Mouse (Mus musculus) kidney, postnatal 0 days (tissue): ENCODE data around the gene Rhbdl1. TPM values are rescaled to one million over a fixed set of nuclear protein-coding genes. Genes with fewer than 3 reads are reported as not detected.
A peak's percentile ranks its signal among the peaks of the same experiment; 100 is the strongest.

Experiments used
- ATAC-seq: fragments of 200-750 bp; cut with Nextera tagmentation; replicated peaks from 2 replicates; pipeline ENCODE4 v1.8.0; 2017; ENCODE audit warnings: low read depth, moderate number of reproducible peaks, moderate TSS enrichment, moderate library complexity; ENCODE audit not compliant: low FRiP score
- DNase-seq: peaks from one replicate; pipeline ENCODE4 v3.0.0-alpha.2; 2016; ENCODE audit warnings: low spot score
- H3K27ac ChIP-seq: fragments of 300-500 bp; sonication (generic); 2 replicates; pipeline ENCODE4 v1.5.1; 2014; ENCODE audit warnings: mild to moderate bottlenecking
- H3K27me3 ChIP-seq: fragments of 300-500 bp; sonication (generic); 2 replicates; pipeline ENCODE4 v1.6.1; 2014; ENCODE audit warnings: low read length, mixed read lengths; ENCODE audit not compliant: insufficient read depth
- H3K36me3 ChIP-seq: fragments of 300-500 bp; sonication (generic); 2 replicates; pipeline ENCODE4 v1.6.1; 2014; ENCODE audit warnings: low read length, mixed read lengths; ENCODE audit not compliant: insufficient read depth
- H3K4me1 ChIP-seq: fragments of 300-500 bp; sonication (generic); replicated peaks from 2 replicates; pipeline ENCODE4 v1.6.1; 2014; ENCODE audit warnings: antibody characterized with exemption, low read length, mixed read lengths; ENCODE audit not compliant: insufficient read depth
- H3K4me2 ChIP-seq: fragments of 300-500 bp; sonication (generic); 2 replicates; pipeline ENCODE4 v1.6.1; 2014; ENCODE audit warnings: mild to moderate bottlenecking, low read length, moderate library complexity, mixed read lengths
- H3K4me3 ChIP-seq: fragments of 300-500 bp; sonication (generic); replicated peaks from 2 replicates; pipeline ENCODE4 v1.5.1; 2014; ENCODE audit warnings: low read depth, low read length
- H3K9ac ChIP-seq: fragments of 300-500 bp; sonication (generic); 2 replicates; pipeline ENCODE4 v1.6.1; 2014; ENCODE audit warnings: low read depth, low read length
- H3K9me3 ChIP-seq: fragments of 300-500 bp; sonication (generic); replicated peaks from 2 replicates; pipeline ENCODE4 v1.6.1; 2016; ENCODE audit warnings: low read length, inconsistent platforms, mixed read lengths
- CTCF ChIP-seq: IDR thresholded peaks from 2 replicates; pipeline ENCODE4 v1.5.1; 2016; ENCODE audit warnings: antibody characterized with exemption, low read depth, mild to moderate bottlenecking, moderate library complexity
- WGBS: fragments of 180-500 bp; shearing (Covaris S2); extraction: QIAGEN DNeasy Blood & Tissue Kit; methylation state at CpG from one replicate; pipeline ENCODE4 v1.1.7; 2014; 5-methylcytosine and 5-hydroxymethylcytosine counted together
- polyA plus RNA-seq: library from polyadenylated mRNA; unstranded; fragments of >200 nt; fragmentation: Nextera tagmentation; extraction: Ambion mirVana; gene quantifications from 2 replicates; pipeline ENCODE4 v1.2.1, GENCODE M21; 2015

Gene Rhbdl1
- polyA plus RNA-seq, 1 experiment from 2014 or later = 3.9 TPM

- Histone ChIP-seq H3K9ac (peak overlapping the region; percentile 76), H3K27ac (peak overlapping the region; percentile 99), H3K4me2 (peak overlapping the region; percentile 92), H3K4me1 (peaks cover 54% of the 10 kb centered on the region), H3K9me3 (no peaks in the 10 kb centered on the region), H3K4me3 (peak overlapping the region; percentile 81), H3K27me3 (no peaks in the 10 kb centered on the region), H3K36me3 (peaks cover 24% of the 10 kb centered on the region; the same call in 1 of the 2 replicates)
- TF ChIP-seq CTCF = no peak
- peak; percentile 26 for DNase-seq
- WGBS = 9% methylated on average over 6 of the region's 6 CpGs
- no peak for ATAC-seq
These were observed 3.0 kb downstream of the Rhbdl1 start for GRCm38 (mm10) chr17:25833961-25834594.

GRCm38 (mm10) chr17:25833291-25833663 lies 3.8 kb downstream of the Rhbdl1 start, which contains the start of gene Stub1:
Gene Stub1 (minus strand): TSS chr17:25833404.
- DNase-seq (peak; percentile 98), ATAC-seq (peak; percentile 74)
- Histone ChIP-seq H3K4me3 (peak within 1 kb of the TSS; percentile 81), H3K4me1 (peaks cover 57% of the 10 kb centered on the region), H3K9ac (peak within 1 kb of the TSS; percentile 83), H3K27ac (peak within 1 kb of the TSS; percentile 99), H3K9me3 (no peaks in the 10 kb centered on the region), H3K36me3 (peaks cover 21% of the 10 kb centered on the region; the same call in 1 of the 2 replicates), H3K4me2 (peak within 1 kb of the TSS; percentile 92), H3K27me3 (no peaks in the 10 kb centered on the region)
- TF ChIP-seq CTCF = no peak
- WGBS = 1% methylated on average over 24 of the region's 24 CpGs

DNA sequence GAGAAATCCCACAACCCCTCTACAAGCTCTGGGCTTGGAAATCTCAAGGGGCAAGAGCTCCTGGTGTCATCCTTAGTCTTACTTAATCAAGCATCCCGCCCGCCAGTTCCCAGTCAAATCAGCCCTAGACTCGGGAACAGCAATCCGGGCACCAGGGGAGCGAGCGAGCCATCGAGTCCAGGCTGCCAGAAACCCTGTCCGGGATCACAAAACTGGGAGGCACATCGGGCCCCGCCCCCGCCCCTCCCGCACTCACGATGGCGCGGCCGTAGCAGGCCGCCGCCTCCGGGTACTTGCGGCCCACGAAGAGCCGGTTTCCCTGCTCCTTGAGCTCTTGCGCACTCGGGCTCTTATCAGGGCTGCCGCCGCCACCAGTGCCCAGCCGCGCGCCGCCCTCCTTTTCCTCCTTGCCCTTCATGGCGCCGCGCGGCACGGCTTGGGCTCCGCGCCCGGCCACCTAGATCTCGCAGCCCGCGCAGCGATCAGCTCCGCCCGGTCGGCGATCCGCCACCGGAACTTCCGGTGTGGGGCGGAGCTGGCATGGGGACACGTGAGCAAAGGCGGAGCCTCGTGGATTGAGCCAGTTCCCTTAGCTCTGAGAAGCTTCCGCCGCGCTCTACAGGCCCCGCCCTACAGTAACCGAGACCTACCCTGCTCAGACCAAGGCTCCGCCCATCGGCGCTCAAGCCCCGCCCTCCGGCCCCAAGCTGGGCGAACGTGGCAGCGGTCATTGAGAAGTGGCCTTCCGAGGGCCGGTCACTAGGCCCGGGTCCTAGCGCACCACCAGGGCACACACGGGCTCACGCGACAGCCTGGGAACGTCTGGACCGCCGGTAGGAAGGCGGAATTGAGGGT lies 4.4 kb downstream of the Rhbdl1 start:
- Histone ChIP-seq H3K9me3 (no peaks in the 10 kb centered on the region), H3K36me3 (peaks cover 21% of the 10 kb centered on the region; the same call in 1 of the 2 replicates), H3K9ac (peak overlapping the region; percentile 83), H3K4me1 (peaks cover 59% of the 10 kb centered on the region), H3K4me3 (peak overlapping the region; percentile 81), H3K4me2 (peak overlapping the region; percentile 92), H3K27me3 (no peaks in the 10 kb centered on the region), H3K27ac (peak overlapping the region; percentile 99)
- under 1% methylated on average over 77 of the region's 77 CpGs for WGBS
- ATAC-seq (peak; percentile 87), DNase-seq (peak; percentile 100)
- no peak for TF ChIP-seq CTCF

GRCm38 (mm10) chr17:25831451-25832281 lies 5.4 kb downstream of the Rhbdl1 start:
- H3K27ac ChIP-seq = peak overlapping the region; percentile 99
- H3K9ac ChIP-seq = peak overlapping the region; percentile 83
- no peak for TF ChIP-seq CTCF
- WGBS = 47% methylated on average over 21 of the region's 21 CpGs
- H3K36me3 ChIP-seq = peaks cover 26% of the 10 kb centered on the region; the same call in 1 of the 2 replicates
- no peak for ATAC-seq
- peaks cover 53% of the 10 kb centered on the region for H3K4me1 ChIP-seq
- H3K4me3 ChIP-seq = peak overlapping the region; percentile 81
- no peaks in the 10 kb centered on the region for H3K27me3 ChIP-seq
- no peak for DNase-seq
- no peaks in the 10 kb centered on the region for H3K9me3 ChIP-seq
- H3K4me2 ChIP-seq = peak overlapping the region; percentile 85

DNA sequence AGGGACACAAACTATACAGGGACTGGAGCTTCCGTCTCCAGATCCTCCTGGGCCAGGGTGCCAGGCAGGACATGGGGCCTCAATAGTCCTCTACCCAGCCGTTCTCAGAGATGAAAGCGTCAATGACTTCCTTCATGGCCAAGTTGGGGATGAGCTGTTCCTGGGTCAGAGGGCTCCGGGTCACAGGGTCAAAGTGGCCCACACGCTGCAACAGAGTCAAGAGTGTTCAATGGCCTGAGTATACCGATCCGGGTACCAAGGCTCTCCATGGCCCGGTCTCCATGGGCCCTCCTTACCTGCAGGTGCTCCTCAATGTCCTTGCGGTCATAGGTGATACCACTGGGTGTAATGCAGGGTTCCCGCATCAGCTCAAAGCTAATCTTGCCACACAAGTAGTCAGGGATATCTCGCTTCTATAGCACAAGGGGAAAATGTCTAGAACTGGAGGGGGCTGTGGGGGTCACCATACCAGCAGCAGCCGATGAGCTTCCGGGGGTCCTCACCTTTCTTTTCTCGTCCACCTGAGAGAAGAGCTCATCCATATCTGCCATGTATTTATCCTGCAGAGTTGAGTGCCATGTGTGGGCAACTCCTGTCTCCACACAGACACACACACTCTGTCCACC lies 6.2 kb downstream of the Rhbdl1 start:
- WGBS = 84% methylated on average over 14 of the region's 14 CpGs
- no peak overlapping the region for H3K9ac ChIP-seq
- peak overlapping the region; percentile 85; the same call in 1 of the 2 replicates for H3K4me2 ChIP-seq
- no peak overlapping the region for H3K27ac ChIP-seq
- peaks cover 45% of the 10 kb centered on the region for H3K4me1 ChIP-seq
- no peaks in the 10 kb centered on the region for H3K9me3 ChIP-seq
- no peak for DNase-seq
- H3K36me3 ChIP-seq = peaks cover 32% of the 10 kb centered on the region
- no peak for ATAC-seq
- H3K27me3 ChIP-seq = no peaks in the 10 kb centered on the region
- no peak for TF ChIP-seq CTCF
- H3K4me3 ChIP-seq = no peak overlapping the region
